Mouse (Mus musculus) left cerebral cortex, postnatal 14 days (tissue): ENCODE results near the gene Trpm3. TPM values are rescaled to one million over a fixed set of nuclear protein-coding genes. Genes with fewer than 3 reads are reported as not detected.

ENCODE experiments used
- DNase-seq, 2 experiments: peaks; one replicate each; pipeline ENCODE4 v3.0.0; 2021 to 2022; ENCODE audit warnings: low spot score in 2 of 2, mixed read lengths in 1 of 2
- intact Hi-C: fragments of 180-260 bp; cut with DNase I; formaldehyde crosslinking; loops from one replicate; pipeline ENCODE4 v1.15.1; 2025
- total RNA-seq, 2 experiments: library from RNA; stranded (reverse); gene quantifications; 2 replicates each; pipeline ENCODE4 v1.2.3; 2021

Gene Trpm3
- total RNA-seq, 2 experiments from 2014 or later = 35.9 to 39.2 TPM

- peak; percentile 66 to 82 for DNase-seq
- intact Hi-C loops = loop anchor here (5.0 kb wide), 1 partner anchor 208 kb away; no protein-coding TSS in a partner anchor
These were observed 790.9 kb downstream of the Trpm3 start for GRCm38 (mm10) chr19:22929768-22930167.

- DNase-seq = peak; percentile 41 to 56
- intact Hi-C loops = loop anchor here (5.0 kb wide), 1 partner anchor 207 kb away; no protein-coding TSS in a partner anchor
These were observed 791.6 kb downstream of the Trpm3 start for GRCm38 (mm10) chr19:22930368-22930834.

DNA sequence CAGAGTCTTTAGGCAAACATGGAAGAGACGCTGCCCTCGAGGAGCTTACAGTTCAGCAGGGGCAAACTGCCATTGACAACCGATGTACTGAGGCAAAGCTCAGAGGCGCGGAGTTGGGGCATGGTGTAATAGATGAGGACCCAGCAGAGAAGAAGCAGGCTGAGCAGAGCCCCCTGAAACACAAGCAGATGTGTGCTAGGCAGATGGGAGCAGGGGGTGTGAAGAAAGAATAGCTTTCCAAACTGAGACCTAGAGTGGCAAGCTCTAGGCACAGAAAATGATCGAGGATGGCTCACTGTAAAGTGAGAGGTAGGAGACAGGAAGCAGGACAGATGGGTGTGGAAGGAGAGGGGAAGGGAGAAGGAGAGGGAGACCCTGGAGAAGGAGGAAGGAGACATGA lies 792.2 kb downstream of the Trpm3 start:
- DNase-seq = peak; percentile 54 to 57
- intact Hi-C loops = loop anchor here (5.0 kb wide), 1 partner anchor 206 kb away; no protein-coding TSS in a partner anchor

DNA sequence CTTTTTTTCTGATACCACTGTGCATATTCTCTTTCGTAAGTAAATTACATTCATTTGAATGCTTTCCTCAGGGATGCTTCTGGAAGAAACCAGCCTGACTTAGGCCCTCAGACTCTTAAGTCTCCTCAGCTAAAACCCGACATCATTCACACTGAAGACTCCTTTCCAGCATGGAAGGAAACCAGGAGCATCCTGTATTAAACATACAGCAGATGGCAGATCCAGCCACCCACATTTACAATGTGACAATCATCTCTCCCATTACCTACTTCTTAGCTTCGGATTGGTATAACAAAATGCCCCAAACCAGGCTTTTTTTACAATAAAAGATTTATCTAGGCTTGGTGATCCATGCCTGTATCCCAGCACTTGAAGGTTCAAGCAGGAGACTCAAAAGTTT lies 796.2 kb downstream of the Trpm3 start:
- peak in 1 of 2 experiments; percentile 46 for DNase-seq
- intact Hi-C loops = no loop called here

DNA sequence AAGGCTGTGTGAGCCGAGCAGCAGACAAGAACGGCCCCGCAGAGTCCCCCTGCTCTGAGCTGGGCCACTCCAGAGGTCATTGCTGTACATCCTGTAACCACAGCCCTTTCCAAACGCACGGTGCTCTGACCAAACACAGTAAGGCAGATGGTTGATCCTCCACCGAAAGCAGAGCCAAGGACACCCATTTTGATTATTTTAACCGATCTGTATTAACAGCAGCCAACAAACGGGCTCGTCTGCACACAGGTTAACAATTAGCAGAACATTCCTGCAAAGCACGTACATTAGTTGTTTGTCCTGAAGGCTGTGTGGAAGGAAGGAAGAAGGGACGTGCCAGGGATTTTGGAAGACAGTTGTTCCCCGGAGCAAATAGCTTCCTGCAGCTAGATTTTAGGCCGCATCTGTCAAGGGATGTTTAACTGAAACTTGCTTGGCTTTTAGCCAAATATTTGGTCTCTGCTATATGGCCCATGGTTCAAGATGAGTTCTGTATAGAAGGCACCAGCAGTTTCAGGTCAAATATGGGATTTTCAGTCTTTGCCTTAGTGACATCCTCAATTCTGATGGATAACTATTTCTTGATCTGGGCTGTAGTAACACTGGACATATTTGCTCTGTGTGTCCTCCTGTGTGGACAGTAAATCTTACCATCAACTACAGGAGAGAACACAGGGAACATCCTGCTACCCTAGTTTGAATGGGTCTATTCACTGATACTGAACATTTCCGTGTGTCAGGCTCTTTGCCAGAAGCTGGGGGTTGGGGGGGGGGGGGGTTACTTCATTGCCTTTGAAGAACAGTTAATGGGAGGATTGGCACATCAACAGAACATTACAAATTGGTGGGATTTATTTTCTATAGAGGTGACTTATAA lies 800.2 kb downstream of the Trpm3 start:
- DNase-seq = no peak
- intact Hi-C loops = no loop called here

DNA sequence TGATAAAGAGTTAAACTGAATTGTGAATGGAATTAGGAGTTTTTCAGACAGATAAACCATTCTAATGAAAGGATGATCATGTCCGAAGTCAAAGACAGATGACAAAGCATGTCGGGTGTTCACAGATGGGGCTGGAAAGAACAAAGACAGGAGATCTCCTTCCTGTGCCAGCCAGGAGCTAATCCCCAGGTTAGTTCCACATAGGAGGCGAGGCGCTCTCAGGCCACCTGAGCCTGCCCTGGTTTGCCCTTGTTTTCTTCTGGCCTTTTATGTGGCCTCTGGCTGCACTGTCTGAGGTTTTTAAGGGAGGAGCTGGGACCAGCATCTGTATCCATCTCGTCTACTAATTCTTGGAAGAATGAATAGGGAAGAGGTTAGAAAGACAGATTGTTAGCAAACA lies 801.0 kb downstream of the Trpm3 start:
- DNase-seq = no peak
- intact Hi-C loops = no loop called here

DNA sequence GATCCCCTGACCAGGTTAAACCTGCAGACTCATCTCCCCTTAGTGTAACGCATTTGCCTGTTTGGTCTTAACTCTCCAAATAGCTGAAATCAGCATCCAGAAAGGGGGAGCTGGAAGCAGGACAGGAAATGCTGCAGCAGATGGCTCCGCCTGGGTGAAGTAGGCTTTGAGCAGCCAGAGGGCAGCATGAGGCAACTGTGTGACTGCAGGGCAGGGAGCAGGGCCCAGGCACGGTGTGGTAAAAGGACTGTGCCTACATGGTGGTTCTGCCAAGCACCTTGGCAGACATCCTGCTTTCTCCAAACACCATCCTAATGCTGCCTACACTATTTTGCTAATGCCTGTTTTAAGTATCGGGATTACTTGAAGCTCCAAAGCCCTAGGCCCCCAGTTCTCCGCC lies 801.6 kb downstream of the Trpm3 start:
- intact Hi-C loops = no loop called here

DNA sequence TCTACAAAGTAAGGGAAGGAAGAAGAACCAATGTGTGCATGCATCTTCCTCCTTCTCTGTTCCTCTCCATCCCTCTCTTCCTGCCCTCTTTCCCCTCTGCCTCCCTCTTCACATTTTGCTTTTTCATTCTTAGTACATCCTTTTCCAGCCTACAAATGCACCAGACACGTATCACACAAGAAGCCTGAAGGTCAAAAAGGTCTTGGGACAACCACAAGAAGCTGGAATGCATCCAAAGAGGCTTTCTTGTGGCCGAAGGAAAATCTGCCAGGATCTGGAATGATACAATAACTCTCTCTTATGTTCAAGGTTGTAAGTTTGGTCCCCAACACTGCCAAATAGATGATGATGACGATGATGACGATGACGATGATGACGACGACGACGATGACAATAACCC lies 802.1 kb downstream of the Trpm3 start:
- no peak for DNase-seq
- intact Hi-C loops = no loop called here

More for the DNA sequence above, 801.6 kb downstream of the Trpm3 start:
- DNase-seq = peak; percentile 80 to 85

DNA sequence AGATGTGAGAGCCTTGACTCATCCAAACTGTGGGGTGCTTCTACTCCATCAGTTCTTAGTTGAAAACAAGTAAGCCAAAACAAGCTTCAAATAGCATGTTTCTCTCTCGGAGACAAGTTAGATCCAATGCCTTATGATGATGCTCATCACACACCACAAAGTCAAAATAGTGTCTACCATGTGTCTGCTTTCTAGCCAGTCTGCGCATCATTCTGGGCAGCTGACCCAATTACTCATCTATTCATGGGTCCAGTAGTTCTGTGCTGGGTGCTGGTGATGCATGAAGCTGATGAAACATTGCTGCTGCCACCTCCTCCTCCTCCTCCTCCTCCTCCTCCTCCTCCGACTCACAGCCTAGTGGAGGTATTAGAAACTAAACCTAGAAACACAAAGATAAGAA lies 813.6 kb downstream of the Trpm3 start:
- DNase-seq = no peak
- intact Hi-C loops = no loop called here

GRCm38 (mm10) chr19:22953191-22953590 lies 814.3 kb downstream of the Trpm3 start:
- DNase-seq = no peak
- intact Hi-C loops = no loop called here

- DNase-seq = peak in 1 of 2 experiments; percentile 72
- intact Hi-C loops = no loop called here
These were observed 819.6 kb downstream of the Trpm3 start for GRCm38 (mm10) chr19:22958414-22958813.

DNA sequence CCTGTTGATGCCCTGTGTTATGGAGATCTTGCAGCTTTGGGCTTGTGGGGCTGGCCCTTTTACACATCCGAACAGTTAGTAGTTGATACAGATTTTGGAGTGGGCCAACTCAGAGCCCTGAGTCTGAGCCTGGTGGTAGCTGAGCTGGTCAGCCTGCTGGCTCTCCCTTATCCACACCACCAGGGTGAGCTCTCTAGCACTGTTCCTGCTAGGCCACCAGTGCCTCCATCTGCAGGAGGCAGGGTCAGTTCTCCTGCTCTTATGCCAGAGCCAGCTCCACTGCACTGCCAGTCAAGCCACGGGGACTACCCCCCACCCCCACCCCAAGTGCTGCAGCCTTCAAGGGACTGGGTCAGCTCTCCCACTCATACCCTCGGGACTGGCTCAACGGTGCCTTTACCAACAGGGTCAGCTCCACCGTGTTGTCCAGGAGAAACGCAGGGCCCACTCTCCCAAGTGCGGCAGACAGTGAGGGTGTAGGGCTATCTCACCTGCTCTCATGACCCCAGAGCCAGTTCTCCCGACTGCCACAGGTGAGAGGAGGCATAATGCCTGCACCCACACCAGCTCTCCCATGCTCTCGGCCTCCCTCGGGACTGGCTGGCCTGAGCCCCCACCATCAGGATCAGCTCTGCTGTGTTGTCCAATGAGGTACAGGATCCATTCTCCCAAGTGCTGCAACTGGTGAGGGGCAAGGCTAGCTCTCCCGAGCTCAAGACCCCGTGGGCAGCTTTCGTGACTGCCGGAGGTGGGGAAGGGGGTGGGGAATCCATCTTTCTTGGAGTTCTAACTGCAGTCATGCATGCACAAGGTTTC lies 821.8 kb downstream of the Trpm3 start:
- no peak for DNase-seq
- intact Hi-C loops = no loop called here

- no peak for DNase-seq
- intact Hi-C loops = no loop called here
These were observed 823.3 kb downstream of the Trpm3 start for GRCm38 (mm10) chr19:22962001-22962708.

DNA sequence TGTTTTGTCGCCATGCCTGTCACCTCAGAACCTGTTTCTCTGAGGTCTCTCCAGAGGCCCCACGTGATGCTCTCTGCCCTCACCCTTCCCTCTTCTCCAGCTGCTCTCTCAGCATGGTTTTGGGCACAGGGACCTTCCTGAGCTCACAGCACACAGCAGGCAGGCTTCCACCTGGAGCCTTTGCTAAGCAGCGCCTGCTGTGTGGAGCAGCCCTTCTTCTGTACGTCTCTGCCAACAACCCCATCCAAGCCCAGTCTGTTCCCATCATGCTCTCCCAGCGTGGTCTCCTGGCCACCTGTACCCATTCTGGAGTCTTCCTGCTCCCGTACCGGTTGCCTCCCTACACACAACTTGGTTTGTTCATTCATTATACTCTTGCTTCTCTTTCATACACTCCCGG lies 823.9 kb downstream of the Trpm3 start:
- DNase-seq = no peak
- intact Hi-C loops = no loop called here

GRCm38 (mm10) chr19:22963726-22964398 lies 825.0 kb downstream of the Trpm3 start:
- intact Hi-C loops = no loop called here

DNA sequence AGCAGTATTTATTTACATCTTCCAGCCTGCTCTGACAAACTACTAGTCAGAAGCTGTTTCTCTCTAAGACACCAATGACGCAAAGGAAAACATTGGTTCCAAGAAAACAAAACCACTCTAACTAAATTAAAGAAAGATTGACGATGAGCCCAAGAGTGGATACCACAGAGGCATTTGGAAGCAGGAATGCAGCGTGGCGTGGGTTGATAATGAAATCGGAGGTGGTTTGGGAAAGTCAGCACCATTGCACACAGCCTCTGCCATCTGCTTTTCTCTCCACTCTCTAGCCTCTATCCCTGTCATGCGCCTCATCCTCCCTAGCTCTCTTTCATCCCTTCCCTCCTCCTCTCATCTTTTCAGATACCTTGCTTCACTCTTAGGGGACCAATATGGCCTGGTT lies 826.6 kb downstream of the Trpm3 start:
- intact Hi-C loops = no loop called here
- peak in 1 of 2 experiments; percentile 32 for DNase-seq

More at GRCm38 (mm10) chr19:22963726-22964398, 825.0 kb downstream of the Trpm3 start:
- no peak for DNase-seq

GRCm38 (mm10) chr19:22973294-22973693 lies 834.4 kb downstream of the Trpm3 start:
- no peak for DNase-seq
- intact Hi-C loops = no loop called here

DNA sequence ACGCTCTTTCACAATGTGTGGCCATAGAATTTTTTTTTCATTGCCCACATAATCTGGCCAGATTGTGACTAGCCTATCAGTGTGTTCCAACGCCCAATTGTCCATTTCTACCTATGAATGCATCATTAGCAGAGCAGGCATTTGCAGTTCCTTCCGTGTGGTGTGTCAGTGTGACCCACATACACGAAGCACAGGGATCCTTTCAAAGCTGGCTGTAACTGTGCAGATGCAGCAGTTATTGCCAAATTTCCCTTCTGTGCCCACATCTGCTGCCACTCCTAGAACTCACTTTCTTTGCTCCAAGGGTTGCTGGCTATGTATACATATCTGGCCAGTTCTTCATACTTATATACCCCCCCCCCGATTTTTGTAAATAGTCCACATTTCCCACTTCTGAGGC lies 834.9 kb downstream of the Trpm3 start:
- intact Hi-C loops = no loop called here
- no peak for DNase-seq

DNA sequence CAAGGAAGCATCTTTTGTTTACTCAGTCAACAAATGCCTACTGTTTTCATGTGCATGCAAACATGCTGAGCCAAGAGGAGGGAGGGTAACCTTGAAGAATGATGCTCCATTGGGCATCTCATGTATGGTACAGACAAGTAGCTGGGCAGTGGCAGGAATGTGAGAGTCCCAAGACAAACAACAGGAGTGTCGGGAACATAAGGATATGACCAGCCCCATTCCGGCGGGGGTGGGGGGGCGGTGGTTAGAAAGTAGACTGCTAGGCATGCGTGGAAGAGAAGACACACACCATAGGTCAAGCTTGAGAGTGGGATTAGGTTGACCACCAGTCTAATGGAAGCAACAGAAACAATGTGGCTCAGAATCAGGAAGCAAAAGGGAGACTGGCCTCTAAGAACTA lies 837.0 kb downstream of the Trpm3 start:
- intact Hi-C loops = no loop called here
- DNase-seq = no peak
